Mouse (Mus musculus) monocyte, adult 5-6 weeks (primary cell): ENCODE measurements around the gene Polr3g. TPM values are rescaled to one million over a fixed set of nuclear protein-coding genes. Genes with fewer than 3 reads are reported as not detected.
A peak's percentile ranks its signal among the peaks of the same experiment; 100 is the strongest.
"Not testable (repeated sequence)": the region's sequence is repeated elsewhere in the genome, so short reads cannot be mapped to it uniquely, and the experiment has no call there.

Source experiments
- ATAC-seq: fragments of 153-309, 156-312 bp; replicated peaks from 2 replicates; pipeline ENCODE4 v1.8.0; 2017; ENCODE audit warnings: mild to moderate bottlenecking; ENCODE audit not compliant: low TSS enrichment, insufficient number of reproducible peaks, severe bottlenecking, poor library complexity, low FRiP score
- total RNA-seq: library from RNA; stranded (forward); fragments of 200-1000, 200-491, 200-594 nt; gene quantifications from 3 replicates; pipeline ENCODE4 v1.2.3, GENCODE M21; 2017

Polr3g gene
- total RNA-seq, 1 experiment from 2014 or later, result 3.7 TPM

DNA sequence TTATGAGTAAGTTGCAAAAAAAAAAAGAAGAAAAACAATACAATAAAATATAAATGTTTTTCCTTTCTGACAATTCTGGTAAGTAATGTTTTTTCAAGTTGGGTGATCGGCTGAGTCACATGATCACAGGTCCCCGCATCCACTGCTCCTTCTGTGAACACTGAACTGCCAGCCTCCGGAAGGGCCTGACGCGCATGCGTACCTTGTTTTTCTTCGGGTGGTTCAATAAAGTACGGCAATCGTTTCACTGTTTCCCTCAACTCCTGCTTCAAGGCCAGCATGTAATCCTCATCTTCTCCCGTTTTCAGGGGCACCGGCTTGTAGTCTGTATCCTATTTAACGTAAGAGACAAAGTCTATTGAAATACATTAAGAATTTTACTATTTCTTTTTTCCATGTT, 16.4 kb downstream of the Polr3g start:
- no peak for ATAC-seq

DNA sequence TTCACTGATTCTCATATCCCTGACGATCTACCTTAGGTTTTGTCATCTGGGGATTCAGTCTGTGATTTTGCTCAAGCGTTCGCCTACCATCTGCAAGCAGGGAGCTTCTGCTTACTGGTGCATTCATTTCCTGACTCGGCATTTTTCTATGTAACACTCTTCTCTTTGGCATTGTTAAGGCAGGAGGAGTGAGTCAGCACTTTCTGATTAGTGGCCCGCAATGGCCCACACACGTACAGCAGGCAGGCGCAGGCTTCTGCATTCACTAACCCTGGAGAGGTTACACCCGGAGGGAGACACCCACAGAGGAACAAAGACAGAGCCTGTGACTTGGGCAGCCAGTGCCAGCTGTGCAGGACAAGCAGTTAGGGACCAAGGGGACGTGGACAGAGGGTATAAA, 19.2 kb downstream of the Polr3g start:
- no peak; the same call in 1 of the 2 replicates for ATAC-seq

DNA sequence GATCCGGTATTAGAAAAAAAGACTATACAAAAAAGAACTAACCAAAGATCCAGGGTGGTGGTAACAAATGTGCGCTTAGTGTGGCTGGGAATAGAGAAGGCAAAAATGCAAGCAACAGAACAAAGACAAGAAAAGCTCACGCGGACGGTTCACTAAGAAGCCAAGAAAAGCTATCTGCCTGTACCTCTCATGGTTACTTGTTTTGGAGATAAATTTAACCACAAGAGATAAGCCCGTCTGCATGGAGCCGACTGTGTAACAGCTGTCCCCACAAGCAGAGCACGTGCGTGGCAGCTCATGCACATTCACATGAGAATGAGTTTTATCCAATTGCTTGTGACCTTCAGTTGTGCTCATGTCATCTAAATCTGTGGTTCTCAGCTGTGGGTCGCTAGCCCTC, 20.3 kb downstream of the Polr3g start:
- no peak for ATAC-seq

DNA sequence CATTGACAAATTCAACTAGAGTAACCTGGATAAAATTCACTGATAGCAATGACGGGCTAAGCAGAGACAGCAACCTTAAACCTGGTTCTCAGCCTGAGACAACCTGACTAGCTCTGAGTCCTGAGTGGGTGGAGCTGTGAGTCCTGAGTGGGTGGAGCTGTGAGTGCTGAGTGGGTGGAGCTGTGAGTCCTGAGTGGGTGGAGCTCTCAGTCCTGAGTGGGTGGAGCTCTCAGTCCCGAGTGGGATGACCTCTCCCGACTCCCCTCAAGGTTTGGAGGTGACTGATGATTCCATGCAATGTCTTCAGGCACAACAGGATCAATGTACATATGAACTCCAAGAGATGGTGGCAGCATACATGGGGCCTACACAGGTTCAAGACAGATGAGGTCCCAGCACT, 21.2 kb downstream of the Polr3g start:
- 0 out of 2 replicates have a peak, but pooled peaks have one; percentile 40 for ATAC-seq

DNA sequence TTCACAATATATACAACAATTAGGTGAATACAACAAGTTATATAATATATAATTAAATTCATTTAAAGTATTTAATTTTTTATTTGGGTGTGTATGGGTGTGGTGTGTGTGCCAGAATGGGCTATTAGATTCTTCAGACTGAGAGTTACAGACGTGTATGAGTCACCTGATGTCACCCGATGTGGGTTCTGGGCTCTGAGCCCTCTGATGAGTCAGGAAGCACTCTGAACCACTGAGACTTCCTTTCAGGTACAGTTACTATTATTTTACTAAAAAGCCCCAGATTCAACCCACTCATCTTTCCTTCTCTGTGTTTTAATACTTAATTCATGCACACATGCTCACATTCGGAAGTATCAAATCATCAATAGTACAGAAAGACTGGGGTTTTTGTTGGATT, 25.9 kb downstream of the Polr3g start:
- no peak for ATAC-seq

DNA sequence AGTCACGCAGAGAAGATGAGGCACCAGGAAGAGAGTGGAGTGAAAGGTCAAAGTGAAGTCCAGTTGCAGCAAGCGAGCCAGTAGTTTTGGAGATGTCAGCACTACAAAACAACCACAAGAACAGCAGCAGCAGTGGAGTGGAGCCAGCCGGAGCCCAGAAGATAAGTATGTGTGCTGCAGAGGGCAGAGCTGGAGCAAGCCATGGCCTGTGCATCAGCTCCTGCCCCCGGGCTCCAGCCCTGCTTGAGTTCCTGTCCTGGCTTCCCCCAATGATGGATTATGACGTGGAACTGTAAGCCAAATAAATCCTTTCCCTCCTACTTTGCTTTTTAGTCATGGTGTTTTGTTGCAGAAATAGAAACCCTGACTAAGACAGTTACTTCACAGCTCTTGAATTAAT, 26.6 kb downstream of the Polr3g start:
- ATAC-seq, result no peak

DNA sequence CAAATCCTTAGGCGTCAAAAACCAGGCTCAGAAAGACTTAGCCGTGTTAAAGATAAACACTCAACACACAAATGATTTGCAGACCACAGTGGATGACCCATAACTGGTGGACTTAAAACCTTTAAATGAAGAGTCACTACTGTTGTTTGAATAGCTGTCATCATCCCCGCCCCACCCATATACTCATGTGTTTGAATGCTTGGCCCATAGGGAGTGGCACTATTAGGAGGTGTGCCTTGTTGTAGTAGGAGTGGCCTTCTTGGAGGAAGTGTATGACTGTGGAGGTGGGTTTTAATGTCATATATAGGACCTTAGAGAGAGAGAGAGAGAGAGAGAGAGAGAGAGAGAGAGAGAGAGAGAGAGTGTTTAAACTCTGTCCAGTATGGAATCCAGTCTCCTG, 27.7 kb downstream of the Polr3g start:
- no peak for ATAC-seq

DNA sequence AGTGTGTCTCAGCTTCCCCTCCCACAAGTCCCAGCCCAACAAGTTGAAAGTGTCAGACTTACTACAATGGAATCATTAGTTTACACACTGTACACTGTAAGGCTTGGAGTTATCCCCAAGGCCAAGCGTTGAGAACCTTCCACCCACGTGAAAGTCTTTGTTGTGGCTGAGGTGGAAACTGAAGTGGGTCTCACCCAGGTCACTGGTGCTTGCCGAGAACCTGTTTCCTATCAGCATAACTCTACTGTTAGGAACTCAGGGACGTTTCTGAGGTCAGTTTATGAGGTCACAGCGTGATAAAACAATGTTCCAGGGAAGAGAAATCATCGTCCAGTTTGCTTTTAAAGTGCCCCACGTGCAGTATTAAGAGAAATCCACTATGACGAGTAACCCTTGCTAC, 35.5 kb downstream of the Polr3g start:
- ATAC-seq, result no peak

DNA sequence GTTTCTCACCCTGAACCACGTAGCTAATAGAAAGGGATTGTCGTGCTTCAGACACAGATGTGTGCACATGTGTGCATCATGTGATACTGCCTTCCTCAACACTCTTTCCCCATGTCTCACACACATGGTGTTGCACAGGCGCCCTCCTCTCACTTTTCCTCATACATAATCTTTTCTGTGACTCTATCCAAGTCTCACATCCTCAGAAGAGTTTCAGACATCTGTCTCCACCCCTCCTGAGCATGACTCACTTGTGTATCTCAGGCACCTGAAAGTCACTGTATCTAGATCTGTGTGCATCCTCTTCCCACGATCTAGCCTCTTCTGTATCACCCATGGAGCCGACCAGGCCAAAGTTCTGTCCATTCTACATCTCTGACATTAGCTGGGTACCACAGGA, 43.1 kb downstream of the Polr3g start:
- no peak for ATAC-seq

DNA sequence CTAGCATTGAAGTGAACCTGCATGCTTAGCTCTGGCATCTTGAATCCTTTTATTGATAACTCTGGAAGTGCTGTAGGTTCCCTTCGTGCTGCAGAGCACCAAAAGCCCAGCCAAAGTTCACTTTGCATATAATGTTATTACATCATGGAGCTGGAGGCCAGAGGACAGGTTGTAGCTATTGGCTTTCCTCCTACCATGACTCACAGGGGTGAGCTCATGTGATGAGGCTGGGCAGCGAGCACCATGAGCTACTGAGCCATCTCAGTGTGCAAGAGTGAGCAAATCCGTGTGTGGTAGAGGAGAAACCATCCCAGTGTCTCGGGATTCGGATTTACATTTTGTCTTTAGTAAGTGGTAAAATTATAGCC, 46.5 kb downstream of the Polr3g start:
- ATAC-seq, result 0 out of 2 replicates have a peak, but pooled peaks have one; percentile 22

DNA sequence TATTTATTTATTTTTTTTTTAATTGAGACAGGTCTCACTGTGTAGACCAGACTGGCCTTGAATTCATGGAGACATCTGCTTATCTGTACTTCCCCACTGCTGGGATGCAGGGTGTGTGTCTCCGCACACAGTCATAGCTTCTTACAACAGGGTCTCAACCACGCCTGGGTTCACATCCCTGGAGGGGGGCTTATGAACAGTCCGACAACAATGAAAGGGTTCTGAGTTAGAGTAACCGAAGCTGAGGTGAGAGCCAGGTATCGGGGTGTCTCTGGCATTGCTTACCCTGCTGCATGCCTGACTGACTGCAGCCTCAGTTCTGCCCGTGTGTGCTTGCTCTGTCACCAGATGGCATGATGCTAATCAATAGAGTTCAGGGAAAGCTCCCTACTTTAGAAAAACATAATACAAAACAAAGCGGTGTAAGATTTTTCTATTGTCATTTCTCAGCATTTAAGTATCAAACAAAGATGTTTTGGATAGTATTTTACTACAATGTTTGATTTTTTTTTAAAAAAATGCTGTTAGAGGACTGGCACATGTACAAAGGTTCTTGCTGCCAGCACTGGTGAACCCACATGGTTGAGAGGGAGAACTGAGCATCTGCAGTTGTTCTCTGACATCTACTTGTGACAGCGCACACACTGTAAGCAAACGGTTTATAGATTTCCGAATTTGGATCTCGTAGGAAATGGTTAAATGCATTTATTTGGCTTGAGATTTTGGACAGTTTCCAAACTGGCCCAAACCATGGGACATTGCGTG, 47.1 kb downstream of the Polr3g start:
- no peak for ATAC-seq

DNA sequence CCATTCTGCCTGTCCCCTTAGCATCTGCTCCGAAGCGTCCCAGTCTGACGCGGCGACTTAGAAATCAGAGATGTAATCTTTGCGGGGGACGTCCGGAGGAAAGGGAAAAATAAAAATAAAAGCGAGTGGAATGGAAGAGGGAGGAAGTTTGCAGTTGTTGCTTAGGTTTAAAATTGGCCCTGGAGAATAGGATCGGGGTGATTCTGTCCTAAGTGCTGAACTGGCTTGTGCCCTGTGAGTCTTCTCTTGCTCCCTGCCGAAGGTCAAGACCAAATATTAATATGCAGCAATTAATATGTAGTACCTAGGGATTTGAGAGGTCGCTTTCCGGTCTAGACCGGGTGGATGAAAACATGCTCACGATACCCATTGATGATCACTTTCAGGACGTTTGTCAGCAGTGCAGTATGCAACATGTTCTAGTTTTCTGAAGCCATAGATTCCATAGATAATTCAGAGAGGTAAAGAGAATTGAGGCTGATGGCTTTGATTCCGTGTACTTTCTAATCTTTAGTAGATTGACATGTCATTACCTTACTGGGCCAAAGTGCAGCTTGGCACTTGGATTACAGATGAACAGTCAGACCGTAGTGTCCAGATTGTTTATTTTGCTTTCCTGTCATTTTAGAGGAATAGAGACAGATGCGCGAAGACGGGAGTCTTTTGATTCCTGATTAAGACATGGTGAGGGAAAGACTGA, 52.6 kb downstream of the Polr3g start:
- ATAC-seq, result peak; percentile 27

DNA sequence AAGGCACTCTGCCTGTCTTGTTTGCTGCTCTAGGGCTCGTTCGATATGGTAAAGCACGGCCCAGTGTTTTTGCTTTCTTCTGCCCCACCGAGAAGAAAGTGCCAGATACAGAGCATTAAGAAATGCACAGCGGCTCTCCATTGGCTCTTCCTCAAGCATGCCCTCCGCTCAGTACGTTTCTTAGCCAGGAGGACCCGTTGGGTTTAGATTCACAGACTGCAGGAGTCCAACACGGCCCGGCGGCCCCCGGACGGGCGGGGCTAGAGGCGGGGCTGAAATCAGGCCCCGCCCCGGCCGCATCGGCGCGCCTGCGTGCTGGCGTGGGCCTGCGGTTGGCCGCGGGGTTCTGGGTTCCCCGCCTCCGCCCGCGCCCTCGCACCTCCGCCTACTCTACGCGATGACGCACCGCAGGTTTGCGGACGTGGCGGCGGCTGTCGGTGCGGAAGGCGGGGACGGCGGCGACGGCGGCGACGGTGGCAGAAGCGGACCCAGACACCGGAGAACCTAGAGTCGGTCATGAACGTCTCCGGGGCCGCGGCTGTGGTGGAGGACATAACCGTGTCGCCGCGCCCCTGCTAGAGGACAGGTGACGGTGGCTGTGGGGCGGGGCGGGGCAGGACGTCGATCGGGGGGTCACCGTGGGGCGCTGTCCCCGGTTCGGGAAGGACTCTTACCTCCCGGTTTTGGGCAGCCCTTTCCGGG, 53.3 kb downstream of the Polr3g start, which contains the start of gene Lysmd3:
Lysmd3 (plus strand) TSS at position 313 of the 702 bp plus-strand sequence.
- ATAC-seq, result peak; percentile 93

DNA sequence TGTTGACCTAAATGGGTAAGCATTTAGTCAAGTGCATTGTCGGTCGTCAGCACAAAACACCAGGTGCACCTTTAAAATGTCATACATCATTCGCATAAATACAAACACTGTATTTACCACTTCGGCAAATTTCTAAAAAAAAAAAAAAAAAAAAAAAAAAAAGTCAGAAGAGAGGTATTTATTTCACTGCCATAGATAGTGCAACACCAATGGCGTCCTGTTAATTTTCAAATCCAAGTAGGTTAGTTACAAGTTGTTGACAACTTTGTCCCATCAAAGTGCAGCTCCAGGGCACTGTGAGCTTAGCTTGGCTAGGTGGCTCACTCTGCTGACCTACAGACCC, 53.8 kb downstream of the Polr3g start:
- ATAC-seq, result no peak

DNA sequence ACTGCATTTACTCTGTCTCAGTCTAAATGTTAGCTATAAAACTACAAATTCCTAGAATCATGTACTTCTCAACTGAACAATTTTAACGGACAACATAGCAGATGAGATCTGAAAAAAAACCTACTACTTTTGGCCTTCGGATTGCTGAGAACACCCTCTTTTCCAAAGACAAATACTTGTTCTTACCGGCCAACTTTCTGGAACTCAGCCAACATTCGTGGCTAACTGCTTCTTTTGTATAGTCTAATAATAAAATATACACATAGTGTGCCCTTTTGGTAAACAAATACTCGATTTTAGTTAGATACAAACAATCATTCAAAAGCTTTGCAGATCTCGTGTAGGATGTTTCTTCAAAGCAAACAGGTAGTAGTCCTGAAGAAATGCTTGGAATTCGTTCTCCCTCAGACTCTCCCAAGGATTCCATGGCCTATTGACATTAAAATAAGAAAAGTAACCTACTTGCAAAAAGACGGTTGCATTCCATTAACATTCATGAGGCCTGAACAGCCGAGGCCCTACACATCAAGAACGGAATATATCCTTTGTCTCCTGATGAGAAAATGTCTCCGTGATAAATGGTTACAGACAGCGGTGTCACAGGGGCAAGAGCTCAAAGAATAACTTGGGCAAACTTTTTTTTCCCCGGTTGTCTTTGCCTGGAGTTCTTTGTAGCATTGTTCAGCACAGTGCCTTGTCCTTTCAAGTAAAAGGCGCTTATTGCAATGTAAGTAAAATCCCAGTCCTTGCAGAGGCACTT, 54.5 kb downstream of the Polr3g start:
- ATAC-seq, result no peak

DNA sequence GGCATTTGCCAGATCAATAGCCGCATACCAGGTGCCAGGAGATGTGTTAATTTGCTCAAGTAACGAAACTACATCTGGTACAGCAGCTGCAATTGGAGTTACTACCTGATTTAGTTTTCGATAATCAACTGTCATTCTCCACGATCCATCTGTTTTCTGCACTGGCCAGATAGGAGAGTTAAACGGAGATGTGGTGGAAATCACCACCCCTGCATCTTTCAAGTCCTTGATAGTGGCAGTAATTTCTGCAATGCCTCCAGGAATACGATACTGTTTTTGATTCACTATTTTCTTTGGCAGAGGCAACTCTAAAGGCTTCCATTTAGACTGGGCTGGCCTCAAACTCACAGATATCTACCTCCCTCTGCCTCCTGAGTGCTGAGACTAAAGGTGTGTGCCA, 60.4 kb downstream of the Polr3g start:
- ATAC-seq, result not testable (repeated sequence)

DNA sequence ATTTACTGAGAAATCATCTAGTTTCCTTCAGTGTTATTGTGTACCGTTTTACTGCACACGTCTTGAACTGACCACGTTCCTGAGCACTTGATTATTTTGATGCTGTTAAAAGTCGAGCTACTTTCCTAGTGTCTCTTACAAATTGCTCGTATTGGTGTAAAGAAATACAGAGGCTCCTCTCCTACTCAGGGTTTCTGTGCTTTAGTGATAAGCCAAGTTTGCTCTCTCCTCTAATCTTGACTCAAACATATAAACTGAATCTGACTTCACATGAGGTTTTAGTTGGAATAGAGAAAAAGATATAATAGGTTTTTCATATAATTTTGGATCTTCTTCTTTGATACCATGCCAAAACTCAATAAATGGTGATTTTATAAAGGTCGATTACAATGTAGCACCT, 64.5 kb downstream of the Polr3g start:
- no peak for ATAC-seq

DNA sequence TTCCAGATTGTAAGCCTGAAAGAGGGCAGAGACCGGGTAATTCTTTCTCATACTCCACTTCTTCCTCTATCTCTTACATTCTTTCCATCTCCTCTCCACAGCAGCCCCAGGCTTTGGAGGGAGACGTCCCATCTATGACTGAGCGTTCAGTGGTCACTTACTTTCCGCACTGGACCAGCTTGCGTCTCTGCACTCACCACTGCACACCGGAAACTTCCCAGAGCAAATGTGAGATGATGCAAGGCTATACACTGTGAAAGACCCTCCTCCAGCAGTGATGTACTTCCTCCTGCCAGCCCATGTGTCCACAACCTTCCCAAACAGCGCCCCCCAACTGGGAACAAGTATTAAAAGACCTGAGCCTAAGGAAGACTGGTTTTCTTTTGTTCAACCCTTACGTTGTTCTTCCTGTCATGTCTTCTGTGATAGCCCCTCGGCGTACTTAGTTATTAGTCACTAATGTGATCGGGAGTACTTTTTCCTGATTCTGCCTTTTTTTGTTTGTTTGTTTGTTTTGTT, 66.7 kb downstream of the Polr3g start:
- no peak for ATAC-seq
